Mouse (Mus musculus) bone marrow, adult 2 months (tissue): ENCODE measurements around the gene Slc9a1.

Experiments used
- CTCF ChIP-seq: fragments of 200-500 bp; IDR thresholded peaks from 2 replicates; pipeline ENCODE4 v1.5.1; 2011; ENCODE audit warnings: low read length, control low read depth; ENCODE audit not compliant: control insufficient read depth, insufficient read depth
- POLR2A ChIP-seq: fragments of 200-500 bp; IDR thresholded peaks from 2 replicates; pipeline ENCODE4 v1.6.1; 2011; ENCODE audit warnings: low read depth, mild to moderate bottlenecking, control low read depth, low read length, borderline replicate concordance; ENCODE audit not compliant: control insufficient read depth

GRCm38 (mm10) chr4:133379861-133380260 is 10.4 kb downstream of the Slc9a1 start:
- no peak for TF ChIP-seq CTCF
- TF ChIP-seq POLR2A: no peak
